Mouse (Mus musculus): ENCODE data around the gene Stum. TPM values are rescaled to one million over a fixed set of nuclear protein-coding genes. Genes with fewer than 3 reads are reported as not detected.

The Stum gene
- total and polyA plus RNA-seq, 3 experiments = 2.0 to 3.7 (median 2.8) TPM

DNA sequence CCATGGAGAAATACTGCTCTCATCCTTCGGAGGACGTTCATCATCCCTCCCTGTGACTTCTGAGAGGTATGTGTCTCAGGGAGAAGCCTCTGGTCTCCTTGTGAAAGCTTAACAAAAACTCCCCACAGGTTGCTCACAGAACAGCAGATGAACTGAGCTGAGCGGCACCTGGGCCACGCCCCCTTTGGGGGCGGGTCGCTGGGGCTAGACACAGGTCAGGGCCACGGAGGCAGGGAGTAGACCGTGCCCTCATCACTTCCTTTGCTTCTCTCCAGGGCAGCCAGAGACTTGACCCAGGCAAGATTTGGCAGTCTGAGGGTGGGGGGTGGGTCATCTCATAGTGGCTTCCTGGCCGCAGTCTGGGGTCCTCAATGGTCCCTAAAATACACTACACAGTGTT lies 48.4 kb downstream of the Stum start:
- intact Hi-C loops (cut with DNase I) = loop anchor here (1.0 to 2.0 kb wide), 3 partner anchors 49 to 330 kb away; no protein-coding TSS in a partner anchor
- 19% methylated on average over 9 of the region's 9 CpGs for WGBS
- H3K27ac ChIP-seq = no peak overlapping the region
- DNase-seq = no peak
- TF ChIP-seq CTCF (IDR thresholded peaks at IDR 0.05) (no peak), POLR2A (IDR thresholded peaks at IDR 0.05; ENCODE audit: insufficient read depth, low read depth, low read length) (no peak), EP300 (IDR thresholded peaks at IDR 0.05; ENCODE audit: insufficient read depth, low read depth, low read length) (no peak)
- no peaks in the 10 kb centered on the region for H3K79me2 ChIP-seq (replicated peaks; ENCODE audit: control insufficient read depth, insufficient read depth, low read length)
- no peak overlapping the region for H3K9ac ChIP-seq (ENCODE audit: low read depth, low read length)
- no peak overlapping the region for H3K4me3 ChIP-seq
- H3K4me1 ChIP-seq (ENCODE audit: control insufficient read depth, insufficient read depth, low read length) = no peaks in the 10 kb centered on the region
- H3K36me3 ChIP-seq (ENCODE audit: control insufficient read depth, insufficient read depth, low read length) = no peaks in the 10 kb centered on the region
- no peaks in the 10 kb centered on the region for H3K27me3 ChIP-seq (ENCODE audit: control insufficient read depth, insufficient read depth, low read length)

DNA sequence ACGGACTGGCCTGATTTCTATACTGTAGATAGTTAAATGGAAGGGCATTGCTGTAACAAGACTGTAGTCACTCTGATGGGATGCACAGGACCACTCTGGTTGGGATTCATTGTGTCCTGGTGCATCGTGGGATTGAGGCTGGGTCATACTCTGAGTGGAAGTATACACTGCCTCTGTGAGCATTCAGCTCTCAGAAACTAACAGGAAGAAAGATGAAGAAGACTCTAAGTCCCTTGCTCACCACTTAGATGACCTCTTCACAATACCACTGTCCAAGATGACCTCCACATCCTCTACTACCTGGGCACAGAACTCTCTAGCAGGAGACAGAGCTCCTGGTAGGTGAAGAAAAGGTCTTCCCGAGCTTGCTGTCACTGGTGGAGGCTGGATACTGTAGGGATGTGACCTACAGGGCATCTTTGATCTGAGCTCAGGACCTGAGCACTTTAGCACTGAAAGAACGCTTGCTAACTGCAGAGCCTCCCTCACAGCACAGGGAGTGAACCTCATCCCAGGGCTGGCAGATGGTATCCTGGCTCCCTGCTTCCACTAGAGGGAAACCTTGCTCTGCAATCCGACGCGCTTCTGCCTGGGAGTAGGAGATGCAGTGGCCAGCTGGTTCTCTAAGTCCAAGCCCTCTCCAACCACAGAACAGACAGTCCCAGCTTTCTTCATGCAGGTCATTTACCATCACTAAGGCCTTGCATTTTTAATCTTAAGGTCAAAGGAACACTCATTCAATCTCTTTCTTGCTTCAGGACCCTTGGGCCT lies 49.3 kb downstream of the Stum start:
- WGBS = 15% methylated on average over 7 of the region's 7 CpGs

DNA sequence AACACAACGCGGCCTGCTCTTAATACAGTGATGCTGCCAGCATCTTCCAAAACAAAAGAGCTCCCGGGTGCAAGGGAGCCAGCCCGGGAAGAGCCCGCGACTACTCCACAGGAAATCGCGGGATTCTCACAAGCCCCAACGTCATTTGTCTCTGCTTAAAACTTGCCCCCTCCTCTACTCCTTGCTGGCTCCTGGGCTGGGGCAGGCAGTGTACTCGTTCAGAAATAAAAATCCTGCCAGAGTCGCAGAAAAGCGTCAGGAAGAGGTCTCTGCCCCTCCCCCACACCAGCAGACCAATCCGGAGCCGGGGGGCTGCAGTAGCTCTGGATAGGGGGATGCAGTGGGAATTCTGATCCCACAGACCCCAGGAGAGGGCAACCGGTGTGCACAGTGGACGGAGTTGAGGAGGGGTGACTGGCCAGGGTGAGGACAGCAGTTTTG lies 50.2 kb downstream of the Stum start:
- DNase-seq = no peak
- TF ChIP-seq POLR2A (IDR thresholded peaks at IDR 0.05; ENCODE audit: insufficient read depth, low read depth, low read length) (no peak), CTCF (IDR thresholded peaks at IDR 0.05) (no peak), EP300 (IDR thresholded peaks at IDR 0.05; ENCODE audit: insufficient read depth, low read depth, low read length) (no peak)
- 4% methylated on average over 16 of the region's 16 CpGs for WGBS
- Histone ChIP-seq H3K4me1 (ENCODE audit: control insufficient read depth, insufficient read depth, low read length) (peaks cover 2% of the 10 kb centered on the region; the same call in 1 of the 2 replicates), H3K9ac (ENCODE audit: low read depth, low read length) (no peak overlapping the region), H3K27me3 (ENCODE audit: control insufficient read depth, insufficient read depth, low read length) (no peaks in the 10 kb centered on the region), H3K27ac (no peak overlapping the region), H3K36me3 (ENCODE audit: control insufficient read depth, insufficient read depth, low read length) (no peaks in the 10 kb centered on the region; the same call in 1 of the 2 replicates), H3K4me3 (no peak overlapping the region), H3K79me2 (replicated peaks; ENCODE audit: control insufficient read depth, insufficient read depth, low read length) (no peaks in the 10 kb centered on the region)
- intact Hi-C loops (cut with DNase I) = no loop called here

More for the DNA sequence above, 49.3 kb downstream of the Stum start:
- TF ChIP-seq POLR2A (IDR thresholded peaks at IDR 0.05; ENCODE audit: insufficient read depth, low read depth, low read length) = no peak
- peak; percentile 92 for TF ChIP-seq CTCF (IDR thresholded peaks at IDR 0.05)
- TF ChIP-seq EP300 (IDR thresholded peaks at IDR 0.05; ENCODE audit: insufficient read depth, low read depth, low read length) = peak; percentile 98
- Histone ChIP-seq H3K27me3 (ENCODE audit: control insufficient read depth, insufficient read depth, low read length) (no peaks in the 10 kb centered on the region), H3K79me2 (replicated peaks; ENCODE audit: control insufficient read depth, insufficient read depth, low read length) (no peaks in the 10 kb centered on the region), H3K9ac (ENCODE audit: low read depth, low read length) (no peak overlapping the region), H3K4me1 (ENCODE audit: control insufficient read depth, insufficient read depth, low read length) (peaks cover under 1% of the 10 kb centered on the region; the same call in 1 of the 2 replicates), H3K27ac (no peak overlapping the region), H3K36me3 (ENCODE audit: control insufficient read depth, insufficient read depth, low read length) (no peaks in the 10 kb centered on the region), H3K4me3 (no peak overlapping the region)
- intact Hi-C loops (cut with DNase I) = loop anchor here (1.0 to 2.0 kb wide), 3 partner anchors 50 to 331 kb away; no protein-coding TSS in a partner anchor
- DNase-seq = peak; percentile 57 to 61

DNA sequence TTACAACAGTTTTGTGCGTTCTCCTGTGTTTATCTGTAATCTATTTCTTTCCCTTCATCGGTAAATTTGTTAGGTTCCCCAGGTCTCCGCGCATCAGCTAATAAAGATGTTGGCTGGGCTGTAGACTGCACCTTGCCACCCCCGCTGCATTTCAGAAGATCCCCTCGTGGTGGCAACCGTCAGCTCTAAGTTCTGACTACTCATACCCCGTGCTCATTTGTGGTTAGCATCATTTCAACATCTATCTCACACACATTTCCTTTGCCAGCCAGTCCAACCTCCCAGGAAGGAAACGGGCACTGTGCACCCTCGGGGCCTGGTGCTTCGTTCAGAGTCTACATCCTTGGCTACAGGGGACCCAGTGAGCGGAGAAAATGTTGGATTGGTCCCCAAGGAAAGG lies 51.5 kb downstream of the Stum start:
- intact Hi-C loops (cut with DNase I) = no loop called here
- no peak for DNase-seq
- H3K4me3 ChIP-seq = no peak overlapping the region
- H3K36me3 ChIP-seq (ENCODE audit: control insufficient read depth, insufficient read depth, low read length) = no peaks in the 10 kb centered on the region; the same call in 1 of the 2 replicates
- H3K79me2 ChIP-seq (replicated peaks; ENCODE audit: control insufficient read depth, insufficient read depth, low read length) = no peaks in the 10 kb centered on the region
- WGBS = 59% methylated on average over 12 of the region's 12 CpGs
- TF ChIP-seq CTCF (IDR thresholded peaks at IDR 0.05) = peak; percentile 14; the same call in 1 of the 2 replicates
- TF ChIP-seq POLR2A (IDR thresholded peaks at IDR 0.05; ENCODE audit: insufficient read depth, low read depth, low read length) = no peak
- H3K27ac ChIP-seq = no peak overlapping the region
- no peak overlapping the region for H3K9ac ChIP-seq (ENCODE audit: low read depth, low read length)
- H3K4me1 ChIP-seq (ENCODE audit: control insufficient read depth, insufficient read depth, low read length) = peaks cover 6% of the 10 kb centered on the region
- no peaks in the 10 kb centered on the region for H3K27me3 ChIP-seq (ENCODE audit: control insufficient read depth, insufficient read depth, low read length)

DNA sequence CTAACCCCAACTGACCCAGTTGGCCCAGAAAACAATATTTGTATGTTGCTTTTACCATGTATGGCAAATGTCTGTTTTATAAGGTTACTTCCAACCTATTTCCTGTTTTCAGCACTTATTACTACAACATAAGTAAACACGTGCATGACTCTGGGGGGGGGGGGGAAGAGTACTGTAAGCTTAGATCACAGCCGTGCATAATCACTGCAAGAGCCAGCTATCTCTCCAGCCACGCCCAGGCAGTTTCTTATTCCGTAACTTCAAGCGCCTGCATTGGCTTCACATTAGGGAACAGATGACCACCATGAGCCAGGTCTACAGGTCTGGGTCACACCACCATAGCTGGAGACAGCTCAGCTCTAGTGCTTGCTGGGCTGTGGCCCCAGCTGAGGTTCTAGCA lies 53.5 kb downstream of the Stum start:
- Histone ChIP-seq H3K27me3 (ENCODE audit: control insufficient read depth, insufficient read depth, low read length) (no peaks in the 10 kb centered on the region), H3K79me2 (replicated peaks; ENCODE audit: control insufficient read depth, insufficient read depth, low read length) (no peaks in the 10 kb centered on the region), H3K9ac (ENCODE audit: low read depth, low read length) (no peak overlapping the region), H3K4me1 (ENCODE audit: control insufficient read depth, insufficient read depth, low read length) (peaks cover 6% of the 10 kb centered on the region), H3K27ac (no peak overlapping the region), H3K36me3 (ENCODE audit: control insufficient read depth, insufficient read depth, low read length) (no peaks in the 10 kb centered on the region; the same call in 1 of the 2 replicates), H3K4me3 (no peak overlapping the region)
- intact Hi-C loops (cut with DNase I) = loop anchor here (10.0 kb wide), 1 partner anchor 575 kb away; no protein-coding TSS in a partner anchor
- TF ChIP-seq EP300 (IDR thresholded peaks at IDR 0.05; ENCODE audit: insufficient read depth, low read depth, low read length) = no peak
- TF ChIP-seq POLR2A (IDR thresholded peaks at IDR 0.05; ENCODE audit: insufficient read depth, low read depth, low read length) = no peak
- TF ChIP-seq CTCF (IDR thresholded peaks at IDR 0.05) = no peak
- 33% methylated on average over 5 of the region's 5 CpGs for WGBS
- DNase-seq = no peak

DNA sequence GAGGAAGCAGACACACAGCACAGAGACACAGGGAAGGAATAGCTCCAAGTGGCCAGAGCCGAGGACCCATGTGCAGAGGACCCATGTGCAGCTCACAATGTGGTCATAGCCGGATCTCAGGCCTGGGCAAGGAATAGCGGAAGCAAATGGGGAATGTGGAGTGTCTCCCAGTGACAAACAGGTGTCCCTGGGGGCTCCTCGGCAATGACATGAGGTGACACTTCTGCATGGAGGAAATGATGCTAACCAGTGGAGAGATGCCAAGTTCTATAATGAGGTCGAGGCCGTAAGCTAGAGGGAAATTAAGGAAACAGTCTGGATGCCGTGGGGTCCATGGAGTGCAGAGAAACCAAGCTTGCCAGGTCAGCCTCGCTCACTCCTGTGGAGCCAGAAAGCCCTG lies 54.4 kb downstream of the Stum start:
- intact Hi-C loops (cut with DNase I) = loop anchor here (1.0 to 10.0 kb wide), 2 partner anchors 161 to 574 kb away; no protein-coding TSS in a partner anchor
- DNase-seq = no peak
- H3K27me3 ChIP-seq (ENCODE audit: control insufficient read depth, insufficient read depth, low read length) = no peaks in the 10 kb centered on the region
- no peak overlapping the region for H3K9ac ChIP-seq (ENCODE audit: low read depth, low read length)
- H3K4me3 ChIP-seq = no peak overlapping the region
- H3K27ac ChIP-seq = no peak overlapping the region
- peaks cover 6% of the 10 kb centered on the region for H3K4me1 ChIP-seq (ENCODE audit: control insufficient read depth, insufficient read depth, low read length)
- H3K36me3 ChIP-seq (ENCODE audit: control insufficient read depth, insufficient read depth, low read length) = no peaks in the 10 kb centered on the region; the same call in 1 of the 2 replicates
- no peaks in the 10 kb centered on the region for H3K79me2 ChIP-seq (replicated peaks; ENCODE audit: control insufficient read depth, insufficient read depth, low read length)
- TF ChIP-seq CTCF (IDR thresholded peaks at IDR 0.05) = no peak
- no peak for TF ChIP-seq POLR2A (IDR thresholded peaks at IDR 0.05; ENCODE audit: insufficient read depth, low read depth, low read length)
- TF ChIP-seq EP300 (IDR thresholded peaks at IDR 0.05; ENCODE audit: insufficient read depth, low read depth, low read length) = no peak
- WGBS = 42% methylated on average over 8 of the region's 8 CpGs

Data from heart, adult 2 months (tissue).